Mouse (Mus musculus): ENCODE data around the gene Theg. TPM values are rescaled to one million over a fixed set of nuclear protein-coding genes. Genes with fewer than 3 reads are reported as not detected.

Theg gene
- polyA plus RNA-seq, 1 experiment from 2014 or later, result not detected

GRCm38 (mm10) chr10:79586243-79586642, 888 bp downstream of the Theg start:
- Histone ChIP-seq H3K4me2 (replicated peaks; ENCODE audit: low read depth) (no peak overlapping the region), H3K27ac (replicated peaks) (no peak overlapping the region), H3K9ac (ENCODE audit: low read length) (no peak overlapping the region), H3K36me3 (ENCODE audit: control insufficient read depth, insufficient read depth, low read length) (no peaks in the 10 kb centered on the region), H3K4me1 (replicated peaks; ENCODE audit: control insufficient read depth, insufficient read depth) (no peaks in the 10 kb centered on the region), H3K9me3 (ENCODE audit: control insufficient read depth, low read length) (no peaks in the 10 kb centered on the region), H3K27me3 (ENCODE audit: control insufficient read depth, insufficient read depth, low read length) (no peaks in the 10 kb centered on the region), H3K4me3 (ENCODE audit: low read depth, low read length) (no peak overlapping the region)
- no peak for DNase-seq (ENCODE audit: low spot score)
- 60% methylated on average over 8 of the region's 8 CpGs for WGBS
- TF ChIP-seq EP300 (optimal IDR thresholded peaks at IDR 0.05) (no peak), CTCF (IDR thresholded peaks at IDR 0.05; ENCODE audit: low read depth) (no peak)
- ATAC-seq (ENCODE audit: low FRiP score, low TSS enrichment), result no peak

- Histone ChIP-seq H3K9ac (ENCODE audit: low read length) (no peak overlapping the region), H3K4me1 (replicated peaks; ENCODE audit: control insufficient read depth, insufficient read depth) (no peaks in the 10 kb centered on the region), H3K36me3 (ENCODE audit: control insufficient read depth, insufficient read depth, low read length) (no peaks in the 10 kb centered on the region), H3K9me3 (ENCODE audit: control insufficient read depth, low read length) (no peaks in the 10 kb centered on the region), H3K27me3 (ENCODE audit: control insufficient read depth, insufficient read depth, low read length) (no peaks in the 10 kb centered on the region), H3K4me3 (ENCODE audit: low read depth, low read length) (no peak overlapping the region), H3K27ac (replicated peaks) (no peak overlapping the region), H3K4me2 (replicated peaks; ENCODE audit: low read depth) (no peak overlapping the region)
- WGBS, result 97% methylated on average over 5 of the region's 5 CpGs
- ATAC-seq (ENCODE audit: low FRiP score, low TSS enrichment) (no peak), DNase-seq (ENCODE audit: low spot score) (no peak)
- no peak for TF ChIP-seq EP300 (optimal IDR thresholded peaks at IDR 0.05)
- no peak for TF ChIP-seq CTCF (IDR thresholded peaks at IDR 0.05; ENCODE audit: low read depth)
Measured at GRCm38 (mm10) chr10:79585723-79586122, 1.4 kb downstream of the Theg start.

GRCm38 (mm10) chr10:79585136-79585535, 2.0 kb downstream of the Theg start:
- Histone ChIP-seq H3K4me1 (replicated peaks; ENCODE audit: control insufficient read depth, insufficient read depth) (no peaks in the 10 kb centered on the region), H3K9me3 (ENCODE audit: control insufficient read depth, low read length) (no peaks in the 10 kb centered on the region), H3K27me3 (ENCODE audit: control insufficient read depth, insufficient read depth, low read length) (no peaks in the 10 kb centered on the region), H3K36me3 (ENCODE audit: control insufficient read depth, insufficient read depth, low read length) (no peaks in the 10 kb centered on the region), H3K4me3 (ENCODE audit: low read depth, low read length) (no peak overlapping the region), H3K27ac (replicated peaks) (no peak overlapping the region), H3K9ac (ENCODE audit: low read length) (no peak overlapping the region), H3K4me2 (replicated peaks; ENCODE audit: low read depth) (no peak overlapping the region)
- DNase-seq (ENCODE audit: low spot score) (no peak), ATAC-seq (ENCODE audit: low FRiP score, low TSS enrichment) (no peak)
- 93% methylated on average over 6 of the region's 6 CpGs for WGBS
- no peak for TF ChIP-seq EP300 (optimal IDR thresholded peaks at IDR 0.05)
- no peak for TF ChIP-seq CTCF (IDR thresholded peaks at IDR 0.05; ENCODE audit: low read depth)

- H3K4me3 ChIP-seq (ENCODE audit: low read depth, low read length), result no peak overlapping the region
- no peaks in the 10 kb centered on the region for H3K27me3 ChIP-seq (ENCODE audit: control insufficient read depth, insufficient read depth, low read length)
- ATAC-seq (ENCODE audit: low FRiP score, low TSS enrichment), result no peak
- H3K9ac ChIP-seq (ENCODE audit: low read length), result no peak overlapping the region
- no peaks in the 10 kb centered on the region for H3K36me3 ChIP-seq (ENCODE audit: control insufficient read depth, insufficient read depth, low read length)
- H3K4me1 ChIP-seq (replicated peaks; ENCODE audit: control insufficient read depth, insufficient read depth), result no peaks in the 10 kb centered on the region
- no peak for DNase-seq (ENCODE audit: low spot score)
- H3K4me2 ChIP-seq (replicated peaks; ENCODE audit: low read depth), result no peak overlapping the region
- WGBS, result 76% methylated on average over 9 of the region's 9 CpGs
- H3K9me3 ChIP-seq (ENCODE audit: control insufficient read depth, low read length), result no peaks in the 10 kb centered on the region
- TF ChIP-seq EP300 (optimal IDR thresholded peaks at IDR 0.05) (no peak), CTCF (IDR thresholded peaks at IDR 0.05; ENCODE audit: low read depth) (no peak)
- no peak overlapping the region for H3K27ac ChIP-seq (replicated peaks)
Measured at GRCm38 (mm10) chr10:79584426-79584825, 2.7 kb downstream of the Theg start.

- Histone ChIP-seq H3K9me3 (ENCODE audit: control insufficient read depth, low read length) (no peaks in the 10 kb centered on the region), H3K27me3 (ENCODE audit: control insufficient read depth, insufficient read depth, low read length) (no peaks in the 10 kb centered on the region), H3K4me2 (replicated peaks; ENCODE audit: low read depth) (no peak overlapping the region), H3K4me3 (ENCODE audit: low read depth, low read length) (no peak overlapping the region), H3K4me1 (replicated peaks; ENCODE audit: control insufficient read depth, insufficient read depth) (no peaks in the 10 kb centered on the region), H3K27ac (replicated peaks) (no peak overlapping the region), H3K36me3 (ENCODE audit: control insufficient read depth, insufficient read depth, low read length) (no peaks in the 10 kb centered on the region), H3K9ac (ENCODE audit: low read length) (no peak overlapping the region)
- TF ChIP-seq CTCF (IDR thresholded peaks at IDR 0.05; ENCODE audit: low read depth) (no peak), EP300 (optimal IDR thresholded peaks at IDR 0.05) (no peak)
- ATAC-seq (ENCODE audit: low FRiP score, low TSS enrichment) (no peak), DNase-seq (ENCODE audit: low spot score) (no peak)
- 47% methylated on average over 7 of the region's 7 CpGs for WGBS
Measured at GRCm38 (mm10) chr10:79584021-79584420, 3.1 kb downstream of the Theg start.

GRCm38 (mm10) chr10:79581501-79581900, 5.6 kb downstream of the Theg start:
- Histone ChIP-seq H3K4me1 (replicated peaks; ENCODE audit: control insufficient read depth, insufficient read depth) (no peaks in the 10 kb centered on the region), H3K4me2 (replicated peaks; ENCODE audit: low read depth) (no peak overlapping the region), H3K27ac (replicated peaks) (no peak overlapping the region), H3K9me3 (ENCODE audit: control insufficient read depth, low read length) (no peaks in the 10 kb centered on the region), H3K36me3 (ENCODE audit: control insufficient read depth, insufficient read depth, low read length) (no peaks in the 10 kb centered on the region), H3K4me3 (ENCODE audit: low read depth, low read length) (no peak overlapping the region), H3K27me3 (ENCODE audit: control insufficient read depth, insufficient read depth, low read length) (no peaks in the 10 kb centered on the region), H3K9ac (ENCODE audit: low read length) (no peak overlapping the region)
- ATAC-seq (ENCODE audit: low FRiP score, low TSS enrichment) (no peak), DNase-seq (ENCODE audit: low spot score) (peak; percentile 12)
- WGBS, result 78% methylated on average over 8 of the region's 8 CpGs
- TF ChIP-seq EP300 (optimal IDR thresholded peaks at IDR 0.05) (no peak), CTCF (IDR thresholded peaks at IDR 0.05; ENCODE audit: low read depth) (no peak)
